Mouse (Mus musculus) olfactory bulb, adult 2 months (tissue): ENCODE data around the gene Sez6. TPM values are rescaled to one million over a fixed set of nuclear protein-coding genes. Genes with fewer than 3 reads are reported as not detected.

Experiments used
- H3K27ac ChIP-seq: fragments of 200-500 bp; 2 replicates; pipeline ENCODE4 v1.5.1; 2012; ENCODE audit warnings: low read depth, low read length; ENCODE audit not compliant: insufficient read depth
- H3K4me1 ChIP-seq: fragments of 200-500 bp; 2 replicates; pipeline ENCODE4 v1.6.1; 2012; ENCODE audit warnings: low read length; ENCODE audit not compliant: control insufficient read depth, insufficient read depth
- H3K4me3 ChIP-seq: fragments of 200-500 bp; 2 replicates; pipeline ENCODE4 v1.5.1; 2012; ENCODE audit warnings: mild to moderate bottlenecking, low read depth, low read length, moderate library complexity; ENCODE audit not compliant: insufficient read depth
- CTCF ChIP-seq: fragments of 200-500 bp; IDR thresholded peaks from 2 replicates; pipeline ENCODE4 v1.5.1; 2012; ENCODE audit warnings: low read depth, mild to moderate bottlenecking, low read length, moderate library complexity; ENCODE audit not compliant: insufficient read depth
- POLR2A ChIP-seq: fragments of 200-500 bp; IDR thresholded peaks from 2 replicates; pipeline ENCODE4 v1.6.1; 2012; ENCODE audit warnings: mild to moderate bottlenecking, low read depth, low read length, moderate library complexity; ENCODE audit not compliant: insufficient read depth
- WGBS: fragments of 180-500 bp; shearing (Covaris S2); methylation state at CpG from one replicate; pipeline ENCODE4 v1.1.7; 2018; 5-methylcytosine and 5-hydroxymethylcytosine counted together
- polyA plus RNA-seq: library from polyadenylated mRNA; stranded (reverse); fragments of >200 nt; gene quantifications from 2 replicates; pipeline ENCODE4 v1.2.4, GENCODE M21; 2012; ENCODE audit warnings: low replicate concordance; ENCODE audit not compliant: missing spikeins, insufficient read depth, insufficient read length

Gene Sez6
- polyA plus RNA-seq, 1 experiment = 109 TPM

DNA sequence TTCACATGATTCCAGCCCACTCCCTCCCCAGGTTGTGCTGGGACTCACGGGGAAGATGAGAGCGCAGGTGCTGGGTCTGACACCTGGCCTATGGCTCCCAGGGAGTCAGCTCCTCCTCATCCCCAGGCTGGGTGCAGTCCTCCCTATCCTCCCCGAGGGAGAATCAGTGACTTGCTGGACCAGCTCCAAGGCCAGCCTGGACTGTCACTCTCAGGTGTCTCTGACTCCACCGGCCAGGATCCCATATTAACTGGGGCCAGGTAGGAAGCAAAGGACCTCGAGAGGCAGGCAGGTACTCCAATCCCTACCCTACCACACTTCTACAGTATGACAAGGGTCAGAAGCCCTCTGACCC is 35.4 kb downstream of the Sez6 start:
- Histone ChIP-seq H3K4me1 (peaks cover 30% of the 10 kb centered on the region), H3K4me3 (no peak overlapping the region), H3K27ac (peak overlapping the region; percentile 28; the same call in 1 of the 2 replicates)
- TF ChIP-seq CTCF (no peak), POLR2A (no peak)
- WGBS = 33% methylated on average over 5 of the region's 5 CpGs

DNA sequence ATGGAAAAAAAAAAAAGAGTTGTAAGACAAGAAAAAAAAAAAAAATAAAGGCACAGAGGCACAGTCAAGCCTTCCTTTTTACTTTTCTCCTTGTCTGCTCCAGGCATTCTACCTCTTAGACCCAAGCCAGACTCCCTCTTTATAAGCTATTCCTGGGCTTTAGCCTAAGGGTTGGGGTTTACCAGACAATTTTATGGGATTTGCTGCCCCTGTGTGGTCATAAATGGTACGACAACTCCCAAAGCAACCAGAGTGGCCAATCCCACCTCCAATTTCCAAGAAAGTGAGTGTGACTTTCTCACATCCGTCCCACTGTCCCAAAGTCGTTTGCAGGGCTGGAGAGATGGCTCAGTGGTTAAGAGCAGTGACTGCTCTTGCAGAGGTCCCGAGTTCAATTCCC is 36.5 kb downstream of the Sez6 start:
- Histone ChIP-seq H3K4me1 (peaks cover 26% of the 10 kb centered on the region), H3K27ac (no peak overlapping the region), H3K4me3 (no peak overlapping the region)
- 5% methylated on average over 4 of the region's 4 CpGs for WGBS
- no peak for TF ChIP-seq POLR2A
- no peak for TF ChIP-seq CTCF

DNA sequence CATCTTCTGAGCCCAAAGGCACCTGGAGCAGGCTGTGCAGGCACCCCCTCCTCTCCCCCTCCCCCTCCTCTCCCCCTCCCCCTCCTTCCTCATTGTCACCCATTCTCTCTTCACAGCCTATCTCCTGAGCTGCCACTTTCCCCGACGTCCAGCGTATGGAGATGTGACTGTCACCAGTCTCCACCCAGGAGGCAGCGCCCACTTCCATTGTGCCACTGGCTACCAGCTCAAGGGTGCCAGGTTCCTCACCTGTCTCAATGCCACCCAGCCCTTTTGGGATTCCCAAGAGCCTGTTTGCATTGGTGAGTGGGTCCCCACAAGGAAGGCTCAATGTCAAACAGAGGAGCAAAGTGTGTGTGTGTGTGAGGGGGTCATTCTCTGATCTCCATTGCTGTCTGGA is 38.2 kb downstream of the Sez6 start:
- TF ChIP-seq CTCF (no peak), POLR2A (no peak)
- 92% methylated on average over 4 of the region's 4 CpGs for WGBS
- H3K4me1 ChIP-seq = peaks cover 23% of the 10 kb centered on the region
- H3K27ac ChIP-seq = no peak overlapping the region
- H3K4me3 ChIP-seq = no peak overlapping the region

DNA sequence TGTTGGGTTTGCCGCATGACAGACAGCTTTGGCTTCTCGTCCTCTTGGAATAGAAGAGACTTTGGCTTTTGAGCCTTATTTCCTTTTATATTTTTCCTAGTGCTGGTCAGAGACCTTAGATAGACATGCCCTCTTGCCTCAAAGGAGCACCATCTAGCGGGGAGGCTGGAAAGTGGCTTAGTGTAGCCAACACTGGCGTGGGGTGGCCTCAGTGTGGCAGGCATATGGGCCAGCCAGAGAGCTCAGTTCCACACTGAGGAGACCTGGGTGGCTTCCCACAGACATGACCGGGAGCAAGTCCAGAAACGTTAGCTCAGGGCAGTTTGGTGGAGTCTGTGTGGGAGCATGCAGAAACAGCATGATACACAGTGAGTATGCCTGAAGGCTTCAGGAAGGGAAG is 40.1 kb downstream of the Sez6 start:
- Histone ChIP-seq H3K4me3 (no peak overlapping the region), H3K4me1 (peaks cover 9% of the 10 kb centered on the region), H3K27ac (no peak overlapping the region)
- 82% methylated on average over 6 of the region's 6 CpGs for WGBS
- TF ChIP-seq CTCF = no peak
- no peak for TF ChIP-seq POLR2A

DNA sequence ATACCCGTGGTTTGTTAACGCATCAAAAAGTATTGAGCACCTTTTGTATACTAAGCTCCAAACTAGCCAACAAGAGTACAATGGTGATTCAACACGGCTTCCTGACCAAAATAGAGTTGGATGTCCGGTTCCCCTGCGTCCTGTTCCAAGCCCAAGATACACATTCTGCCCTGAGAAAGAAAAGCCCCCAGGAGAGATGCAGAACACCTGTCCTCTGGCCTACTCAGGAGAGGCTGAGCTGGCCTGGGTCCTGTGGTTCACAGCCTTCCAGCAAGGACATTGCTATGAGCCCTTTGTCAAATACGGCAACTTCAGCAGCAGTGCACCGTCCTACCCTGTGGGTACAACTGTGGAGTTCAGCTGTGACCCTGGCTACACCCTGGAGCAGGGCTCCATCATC is 42.9 kb downstream of the Sez6 start:
- Histone ChIP-seq H3K27ac (no peak overlapping the region), H3K4me1 (no peaks in the 10 kb centered on the region), H3K4me3 (no peak overlapping the region)
- TF ChIP-seq CTCF = no peak
- TF ChIP-seq POLR2A = no peak
- 83% methylated on average over 7 of the region's 7 CpGs for WGBS

DNA sequence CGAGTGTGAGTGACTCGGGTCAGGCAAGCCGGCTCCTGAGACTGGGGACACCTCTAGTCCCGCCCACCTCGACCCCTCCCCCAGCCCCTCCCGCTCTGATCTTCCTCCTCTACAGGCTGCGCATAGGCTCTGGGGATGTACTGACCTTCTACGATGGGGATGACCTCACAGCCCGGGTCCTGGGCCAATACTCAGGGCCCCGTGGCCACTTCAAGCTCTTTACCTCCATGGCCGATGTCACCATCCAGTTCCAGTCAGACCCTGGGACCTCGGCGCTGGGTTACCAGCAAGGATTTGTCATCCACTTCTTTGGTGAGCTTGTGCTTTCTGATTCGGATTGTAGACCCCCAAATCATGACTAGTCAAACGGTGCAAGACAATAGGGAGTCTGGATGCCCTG is 43.7 kb downstream of the Sez6 start:
- 52% methylated on average over 15 of the region's 15 CpGs for WGBS
- Histone ChIP-seq H3K4me3 (no peak overlapping the region), H3K27ac (no peak overlapping the region), H3K4me1 (no peaks in the 10 kb centered on the region)
- TF ChIP-seq CTCF = no peak
- no peak for TF ChIP-seq POLR2A

DNA sequence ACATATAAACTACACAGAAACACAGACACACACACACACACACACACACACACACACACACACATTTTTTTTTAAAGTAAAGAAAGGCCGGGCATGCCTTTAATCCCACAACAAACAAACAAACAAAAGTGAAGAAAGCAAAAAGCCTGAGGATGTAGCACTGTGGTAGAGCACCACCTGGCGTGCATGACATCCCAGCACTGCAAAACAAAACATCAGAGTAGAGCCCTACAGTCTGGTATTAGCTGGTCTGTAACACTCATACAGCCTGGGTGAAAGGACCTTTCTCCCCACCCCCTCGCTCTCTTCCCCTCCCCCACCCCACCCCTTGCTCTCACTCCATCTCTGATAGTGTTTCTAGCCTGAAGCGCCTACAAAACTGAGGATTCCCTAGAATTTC is 45.3 kb downstream of the Sez6 start:
- H3K4me3 ChIP-seq = no peak overlapping the region
- TF ChIP-seq POLR2A = no peak
- TF ChIP-seq CTCF = no peak
- whole genome bisulfite sequencing = 40% methylated on average over 4 of the region's 4 CpGs
- H3K4me1 ChIP-seq = peaks cover 3% of the 10 kb centered on the region; the same call in 1 of the 2 replicates
- H3K27ac ChIP-seq = no peak overlapping the region

DNA sequence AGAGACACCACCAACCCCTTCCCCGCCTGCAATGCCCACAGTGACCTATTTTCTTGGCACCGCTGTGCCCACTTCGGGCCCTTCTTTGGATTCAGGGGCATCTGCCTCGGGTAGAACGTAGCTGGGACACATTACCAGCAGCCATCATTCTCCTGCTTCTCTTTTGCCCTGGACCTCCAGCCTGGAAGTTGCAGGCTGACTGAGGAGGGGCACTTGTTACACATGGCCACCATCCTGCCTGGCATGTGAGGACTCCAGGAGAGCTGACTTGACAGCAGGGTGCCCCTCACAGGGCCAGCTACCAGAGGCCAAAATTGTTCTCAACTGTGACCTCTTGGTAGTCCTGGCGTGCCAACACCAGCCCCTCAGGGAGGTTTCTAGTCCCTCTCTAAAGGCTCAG is 47.6 kb downstream of the Sez6 start:
- TF ChIP-seq POLR2A (no peak), CTCF (no peak)
- peaks cover 3% of the 10 kb centered on the region; the same call in 1 of the 2 replicates for H3K4me1 ChIP-seq
- H3K27ac ChIP-seq = no peak overlapping the region
- no peak overlapping the region for H3K4me3 ChIP-seq
- 79% methylated on average over 6 of the region's 6 CpGs for WGBS

DNA sequence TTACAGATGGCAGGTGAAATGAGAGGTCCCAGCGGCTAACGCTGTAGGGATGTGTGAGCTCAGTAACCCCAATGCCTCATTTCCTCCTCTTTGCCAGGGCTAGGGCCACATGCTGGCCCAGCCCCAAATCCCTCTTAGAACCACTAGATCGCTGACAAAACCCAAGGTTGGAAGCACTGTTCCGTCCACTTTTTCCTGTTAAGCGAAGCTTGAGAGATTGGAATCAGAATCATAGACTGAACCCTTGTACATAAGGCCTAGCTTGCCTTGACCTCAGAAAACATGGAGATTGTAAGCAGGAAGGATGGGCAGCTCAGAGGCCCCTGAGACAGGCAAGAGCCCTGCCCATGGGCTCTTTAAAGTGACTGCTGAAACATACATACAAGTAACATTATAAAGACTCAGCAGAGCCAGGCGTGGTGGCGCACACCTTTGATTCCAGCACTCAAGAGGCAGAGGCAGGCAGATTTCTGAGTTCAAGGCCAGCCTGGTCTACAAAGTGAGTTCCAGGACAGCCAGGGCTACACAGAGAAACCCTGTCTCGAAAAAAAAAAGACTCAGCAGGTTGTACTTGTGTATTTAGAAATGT is 48.7 kb downstream of the Sez6 start:
- no peak overlapping the region for H3K27ac ChIP-seq
- 79% methylated on average over 8 of the region's 8 CpGs for WGBS
- no peak overlapping the region for H3K4me3 ChIP-seq
- TF ChIP-seq POLR2A = no peak
- no peak for TF ChIP-seq CTCF
- H3K4me1 ChIP-seq = peaks cover 3% of the 10 kb centered on the region; the same call in 1 of the 2 replicates
